Mouse (Mus musculus) lung, postnatal 10 days (tissue): ENCODE measurements around the gene Cd69.

Source experiments
- DNase-seq: peaks from one replicate; pipeline ENCODE4 v3.0.0; 2021

Gene Cd69

GRCm38 (mm10) chr6:129222188-129222800 is 52.9 kb downstream of the Cd69 start:
- DNase-seq, result peak; percentile 70

GRCm38 (mm10) chr6:129221053-129221452 is 54.2 kb downstream of the Cd69 start:
- DNase-seq, result no peak

- peak; percentile 37 for DNase-seq
These were observed 55.2 kb downstream of the Cd69 start for GRCm38 (mm10) chr6:129219897-129220517.

- DNase-seq, result peak; percentile 33
These were observed 57.0 kb downstream of the Cd69 start for GRCm38 (mm10) chr6:129218191-129218696.
